ENCODE assay signal across 8 mouse cellular contexts in the genomic region with DNA sequence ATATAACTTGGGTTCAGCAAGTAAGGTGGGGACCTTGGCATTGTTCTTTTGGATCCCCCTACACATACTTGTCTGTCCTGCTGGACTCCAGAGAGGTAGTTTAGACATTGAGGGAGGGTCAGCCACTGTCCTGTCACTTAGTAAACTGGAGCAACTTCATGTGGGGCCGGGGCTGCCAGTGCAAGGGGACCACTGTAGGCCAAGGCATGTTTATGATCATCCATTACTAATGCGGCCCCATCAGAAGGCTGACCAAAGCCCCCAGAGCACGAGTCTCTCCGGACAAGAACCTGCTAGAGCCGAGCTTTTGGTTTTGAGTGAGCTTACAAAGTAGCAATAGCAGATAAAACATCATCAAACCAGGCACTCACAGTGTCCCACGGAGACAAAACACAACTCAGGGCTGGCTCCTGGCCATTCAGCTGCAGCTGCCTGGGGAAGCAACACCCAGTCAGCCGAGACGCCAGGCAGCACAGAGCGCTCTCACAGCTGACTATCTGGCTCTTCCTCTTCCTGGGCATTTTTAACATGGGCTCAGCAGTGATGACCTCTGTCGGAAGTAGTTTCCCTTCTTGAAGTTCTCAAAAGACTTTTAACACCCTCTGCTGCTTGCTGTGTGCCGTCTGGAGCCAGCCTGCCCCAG. TPM values are rescaled to one million over a fixed set of nuclear protein-coding genes. Genes with fewer than 3 reads are reported as not detected.
DNase-seq lines count a peak whose midpoint lies in the region; ATAC-seq and TF ChIP-seq lines count a peak whose summit lies in the region.

No protein-coding gene starts in this region.

- no peak for ATAC-seq in intestine, postnatal 0 days
- no peak for ATAC-seq in intestine, embryonic 15.5 days
- no peak; the same call in 1 of the 2 replicates for ATAC-seq in forebrain, postnatal 0 days

- no peaks in the 10 kb centered on the region for H3K27me3 ChIP-seq in intestine, postnatal 0 days (replicated peaks; ENCODE audit: control insufficient read depth, insufficient read depth, low read length)
- no peaks in the 10 kb centered on the region for H3K27me3 ChIP-seq in intestine, embryonic 15.5 days (replicated peaks)
- no peaks in the 10 kb centered on the region for H3K27me3 ChIP-seq in forebrain, postnatal 0 days (ENCODE audit: insufficient read depth, low read length)
- no peaks in the 10 kb centered on the region for H3K27me3 ChIP-seq in kidney, adult 2 months (replicated peaks; ENCODE audit: control insufficient read depth, insufficient read depth, low read length)

- peak overlapping the region; percentile 15; the same call in 1 of the 2 replicates for H3K27ac ChIP-seq in intestine, postnatal 0 days (ENCODE audit: low read depth, low read length)
- no peak overlapping the region for H3K27ac ChIP-seq in intestine, embryonic 15.5 days
- H3K27ac ChIP-seq in layer of hippocampus, adult 2 months, result peak overlapping the region; percentile 72
- no peak overlapping the region for H3K27ac ChIP-seq in forebrain, postnatal 0 days (ENCODE audit: low read depth, low read length)
- H3K27ac ChIP-seq in kidney, adult 2 months (ENCODE audit: insufficient read depth, low read depth, low read length), result no peak overlapping the region

- H3K9me3 ChIP-seq in intestine, postnatal 0 days (ENCODE audit: control insufficient read depth), result no peaks in the 10 kb centered on the region
- H3K9me3 ChIP-seq in intestine, embryonic 15.5 days, result no peaks in the 10 kb centered on the region
- H3K9me3 ChIP-seq in forebrain, postnatal 0 days (ENCODE audit: low read length), result no peaks in the 10 kb centered on the region

- no peak for TF ChIP-seq POLR2A in kidney, adult 2 months (IDR thresholded peaks at IDR 0.05; ENCODE audit: low read depth, low read length)

- H3K4me2 ChIP-seq in intestine, postnatal 0 days (replicated peaks; ENCODE audit: low read depth), result no peak overlapping the region
- no peak overlapping the region for H3K4me2 ChIP-seq in intestine, embryonic 15.5 days (replicated peaks)
- H3K4me2 ChIP-seq in forebrain, postnatal 0 days (ENCODE audit: low read depth), result no peak overlapping the region

- H3K36me3 ChIP-seq in intestine, postnatal 0 days (ENCODE audit: control insufficient read depth, insufficient read depth), result peaks cover 65% of the 10 kb centered on the region
- H3K36me3 ChIP-seq in intestine, embryonic 15.5 days, result peaks cover 38% of the 10 kb centered on the region
- H3K36me3 ChIP-seq in forebrain, postnatal 0 days (ENCODE audit: insufficient read depth), result peaks cover 49% of the 10 kb centered on the region
- H3K36me3 ChIP-seq in kidney, adult 2 months (ENCODE audit: control insufficient read depth, insufficient read depth, low read length), result peaks cover under 1% of the 10 kb centered on the region

- no peaks in the 10 kb centered on the region for H3K4me1 ChIP-seq in intestine, postnatal 0 days (replicated peaks; ENCODE audit: control insufficient read depth, insufficient read depth, low read length)
- H3K4me1 ChIP-seq in intestine, embryonic 15.5 days (replicated peaks), result no peaks in the 10 kb centered on the region
- H3K4me1 ChIP-seq in forebrain, postnatal 0 days (ENCODE audit: insufficient read depth), result no peaks in the 10 kb centered on the region
- H3K4me1 ChIP-seq in kidney, adult 2 months (ENCODE audit: control insufficient read depth, insufficient read depth, low read length), result no peaks in the 10 kb centered on the region

- no peak overlapping the region for H3K9ac ChIP-seq in intestine, postnatal 0 days (ENCODE audit: low read depth, low read length)
- no peak overlapping the region for H3K9ac ChIP-seq in intestine, embryonic 15.5 days
- H3K9ac ChIP-seq in forebrain, postnatal 0 days, result no peak overlapping the region

- 78% methylated on average over 11 of the region's 11 CpGs for WGBS in intestine, postnatal 0 days
- WGBS in intestine, embryonic 15.5 days, result 78% methylated on average over 11 of the region's 11 CpGs
- WGBS in forebrain, postnatal 0 days, result 73% methylated on average over 11 of the region's 11 CpGs
- WGBS in kidney, adult 2 months, result 67% methylated on average over 11 of the region's 11 CpGs

- DNase-seq in gastrocnemius, adult 18-20 months (ENCODE audit: low spot score), result peak; percentile 71
- DNase-seq in layer of hippocampus, adult 2 months (ENCODE audit: low spot score in 2 of 2), result peak; percentile 63 to 66
- DNase-seq in right cerebral cortex, adult 18-20 months, result peak; percentile 62
- no peak for DNase-seq in forebrain, postnatal 0 days
- DNase-seq in kidney, adult 11 months, result no peak
- DNase-seq in kidney, adult 2 months, result no peak

- TF ChIP-seq CTCF in intestine, postnatal 0 days (IDR thresholded peaks at IDR 0.05; ENCODE audit: low read depth), result no peak
- no peak for TF ChIP-seq CTCF in layer of hippocampus, adult 2 months (conservative IDR thresholded peaks at IDR 0.05)
- no peak for TF ChIP-seq CTCF in forebrain, postnatal 0 days (IDR thresholded peaks at IDR 0.05; ENCODE audit: low read depth)
- TF ChIP-seq CTCF in kidney, adult 2 months (conservative IDR thresholded peaks at IDR 0.05; ENCODE audit: insufficient read depth, insufficient read length, low read depth, low read length), result no peak

- no peak overlapping the region for H3K4me3 ChIP-seq in intestine, postnatal 0 days (ENCODE audit: low read depth, low read length)
- no peak overlapping the region for H3K4me3 ChIP-seq in intestine, embryonic 15.5 days (replicated peaks)
- no peak overlapping the region for H3K4me3 ChIP-seq in layer of hippocampus, adult 2 months
- no peak overlapping the region for H3K4me3 ChIP-seq in forebrain, postnatal 0 days (ENCODE audit: low read depth, low read length)
- H3K4me3 ChIP-seq in kidney, adult 2 months (ENCODE audit: insufficient read depth, low read depth, low read length), result no peak overlapping the region

RNA-seq across cellular contexts. Expression of a gene that starts 39.8 kb away (rescaled TPM):
- 3.4 and 4.0 TPM in 2 replicates for polyA plus RNA-seq in intestine, postnatal 0 days (2015; fragmentation: Nextera tagmentation; extraction: Ambion mirVana)
- polyA plus RNA-seq in intestine, embryonic 15.5 days (2015; fragmentation: Nextera tagmentation; extraction: Ambion mirVana), result 2.9 and 3.2 TPM in 2 replicates
- 1 to 10 TPM; 1.4 to 2.4 TPM for total RNA-seq in gastrocnemius, adult 18-20 months (2021)
- 10 to 100 TPM; 15.7 to 17.5 TPM for total RNA-seq in layer of hippocampus, adult 2 months (2021)
- 13.8 and 15.8 TPM in 2 replicates for total RNA-seq in forebrain, postnatal 0 days (2014; rRNA removed)
- 3.5 and 5.3 TPM in 2 replicates for polyA plus RNA-seq in forebrain, postnatal 0 days (2015; fragmentation: Nextera tagmentation; extraction: Ambion mirVana)
- polyA plus RNA-seq in kidney, adult 2 months (2012; rRNA removed), result 3.4 and 3.6 TPM in 2 replicates

Comparison
In these comparisons a context has a peak if more than half of its experiments do, and no peak if none do; other contexts are left out.
1. H3K27ac ChIP-seq: peak in intestine, postnatal 0 days (single experiment) and layer of hippocampus, adult 2 months (single experiment); none in intestine, embryonic 15.5 days (single experiment), forebrain, postnatal 0 days (single experiment) and kidney, adult 2 months (single experiment).
2. DNase-seq: peak in gastrocnemius, adult 18-20 months (single experiment), layer of hippocampus, adult 2 months (2 of 2) and right cerebral cortex, adult 18-20 months (single experiment); none in forebrain, postnatal 0 days (single experiment), kidney, adult 11 months (single experiment) and kidney, adult 2 months (single experiment).